Mouse (Mus musculus) cerebellum, adult 18-20 months (tissue): ENCODE measurements at regions not wholly inside any gene's neighbourhood (a gene's known extent, or its start where the extent isn't known, plus 50 kb on each side); places are given as distances from the start of the nearest gene placed in this dataset.

Source experiments
- DNase-seq, 2 experiments: peaks; one replicate each; pipeline ENCODE4 v3.0.0; 2021

- no peak for DNase-seq
These were observed 52.6 kb upstream of the Unc13c start for GRCm38 (mm10) chr9:74021339-74021738.

- no peak for DNase-seq
These were observed 55.2 kb upstream of the Unc13c start for GRCm38 (mm10) chr9:74023922-74024321.

- DNase-seq: no peak
These were observed 57.4 kb upstream of the Unc13c start for GRCm38 (mm10) chr9:74026131-74026530.

GRCm38 (mm10) chr9:74028438-74028837 is 59.7 kb upstream of the Unc13c start:
- peak; percentile 13 to 37 for DNase-seq

- no peak for DNase-seq
These were observed 64.2 kb upstream of the Wdr72 start for GRCm38 (mm10) chr9:74045936-74046335.

- no peak for DNase-seq
These were observed 60.4 kb upstream of the Wdr72 start for GRCm38 (mm10) chr9:74049776-74050175.

- DNase-seq: no peak
These were observed 53.4 kb upstream of the Wdr72 start for GRCm38 (mm10) chr9:74056709-74057108.

GRCm38 (mm10) chr9:74057476-74058076 is 52.6 kb upstream of the Wdr72 start:
- no peak for DNase-seq

- DNase-seq: no peak
These were observed 51.8 kb upstream of the Wdr72 start for GRCm38 (mm10) chr9:74058269-74058871.
